Mouse (Mus musculus): ENCODE results near the gene Gm973.
"Not testable (repeated sequence)": the region's sequence is repeated elsewhere in the genome, so short reads cannot be mapped to it uniquely, and the experiment has no call there.

Gene Gm973

GRCm38 (mm10) chr1:59638371-59638770 is 122.3 kb downstream of the Gm973 start:
- DNase-seq, result no peak

DNA sequence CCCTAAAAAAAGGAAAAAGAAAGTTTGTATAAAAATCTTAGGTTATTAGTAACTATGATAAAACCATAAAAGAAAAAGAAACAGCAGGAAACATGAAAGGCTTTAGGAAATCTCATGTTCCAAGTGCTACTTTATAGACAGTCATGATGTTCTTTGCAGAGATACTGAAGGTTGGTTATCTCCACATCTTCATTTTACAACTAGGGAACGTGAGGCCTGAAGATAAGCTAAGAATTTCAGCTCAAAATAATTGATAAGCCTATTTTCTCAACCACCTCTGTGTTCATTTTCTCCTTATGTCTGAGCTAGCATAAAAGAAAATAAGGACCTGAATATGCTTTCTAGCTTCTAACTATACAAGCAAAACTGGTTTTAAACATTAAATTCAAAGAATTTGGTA is 126.4 kb downstream of the Gm973 start:
- no peak for DNase-seq

GRCm38 (mm10) chr1:59646502-59646901 is 130.4 kb downstream of the Gm973 start:
- DNase-seq, result not testable (repeated sequence)

GRCm38 (mm10) chr1:59651201-59651819 is 135.2 kb downstream of the Gm973 start:
- no peak for DNase-seq

DNA sequence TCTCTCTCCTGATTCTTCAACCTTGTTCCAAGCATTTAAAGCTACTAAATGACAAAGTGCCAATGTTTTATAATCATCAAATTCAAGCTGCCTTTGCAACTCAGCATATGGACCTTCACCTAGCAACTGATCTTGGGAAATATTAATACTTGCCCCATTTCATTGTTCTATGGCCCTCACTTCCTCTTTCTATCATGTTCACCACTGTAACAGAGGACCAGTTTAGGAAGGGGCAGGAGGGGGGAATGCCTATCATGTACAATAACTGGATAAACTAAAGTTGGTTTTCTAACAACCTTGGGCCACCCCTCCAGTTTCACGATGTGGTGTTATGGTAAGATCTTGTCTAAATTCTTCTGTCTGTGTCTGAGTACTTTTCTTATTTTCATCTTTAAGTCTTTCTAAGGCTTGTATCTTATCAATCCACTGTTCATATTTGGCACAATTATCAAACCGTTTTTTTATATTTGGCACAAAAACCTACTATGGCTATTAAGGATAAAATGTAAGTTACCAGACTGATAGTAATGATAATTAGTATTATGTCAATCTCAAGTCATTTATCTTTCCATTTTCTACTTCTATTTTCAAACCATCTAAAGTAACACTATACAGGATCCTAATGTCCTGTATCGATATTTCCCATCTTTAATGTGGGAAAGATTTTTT is 137.3 kb downstream of the Gm973 start:
- no peak for DNase-seq

GRCm38 (mm10) chr1:59656244-59657171 is 140.4 kb downstream of the Gm973 start:
- no peak for DNase-seq

DNA sequence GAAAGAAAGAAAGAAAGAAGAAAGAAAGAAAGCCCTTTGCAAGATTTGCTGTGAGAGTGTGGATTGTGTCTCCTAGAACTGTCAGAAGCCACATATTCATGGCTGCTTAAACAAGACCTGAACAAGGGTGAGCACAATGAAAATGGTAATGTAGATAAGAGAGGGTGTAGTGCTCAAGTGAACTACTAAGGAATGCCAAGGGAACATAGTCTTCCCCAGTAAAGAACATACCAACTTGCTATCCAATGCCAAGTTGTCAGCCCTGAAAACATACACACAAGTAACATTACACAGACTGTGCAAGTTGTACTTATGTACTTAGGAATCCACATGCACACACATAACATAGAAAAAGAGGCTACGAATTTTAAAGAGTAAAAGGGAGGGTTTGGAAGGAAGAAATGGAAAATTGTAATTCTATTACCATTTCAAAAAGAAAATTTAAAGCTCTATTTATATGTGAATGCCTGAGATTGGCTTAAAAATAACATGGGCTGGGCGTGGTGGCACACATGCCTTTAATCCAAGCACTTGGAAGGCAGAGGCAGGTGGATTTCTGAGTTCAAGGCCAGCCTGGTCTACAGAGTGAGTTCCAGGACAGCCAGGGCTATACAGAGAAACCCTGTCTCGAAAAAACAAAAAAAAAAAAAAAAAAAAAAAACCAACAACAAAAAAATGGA is 147.5 kb downstream of the Gm973 start:
- no peak for DNase-seq

- DNase-seq, result no peak
Measured at GRCm38 (mm10) chr1:59668871-59669270, 152.8 kb downstream of the Gm973 start.

GRCm38 (mm10) chr1:59669962-59670630 is 154.0 kb downstream of the Gm973 start:
- peak; percentile 40 for DNase-seq

DNA sequence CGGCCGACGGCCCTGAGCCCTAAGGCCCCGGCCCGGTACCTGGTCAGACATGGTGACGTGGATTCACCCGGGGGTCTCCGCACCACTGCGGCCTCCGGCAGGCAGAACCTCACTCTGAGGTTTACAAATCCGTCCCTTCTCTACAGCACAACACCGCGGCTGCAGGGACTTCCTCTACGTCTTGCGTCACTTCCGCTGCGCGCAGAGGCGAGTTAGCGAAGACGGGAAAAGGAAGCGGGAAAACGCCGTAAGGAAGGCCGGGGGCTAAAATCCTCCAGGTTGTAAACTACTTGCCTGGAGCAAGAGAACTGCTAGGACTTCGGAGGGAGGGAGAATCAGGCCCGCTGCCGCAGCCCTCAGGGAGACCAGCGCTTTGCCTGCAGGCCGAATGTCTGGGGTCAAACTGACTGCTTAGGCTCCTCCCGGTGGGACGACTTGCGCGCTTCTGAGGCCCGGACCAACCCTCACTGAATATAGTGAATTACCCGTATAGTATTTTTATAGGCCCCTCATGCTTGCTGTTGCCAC is 154.6 kb downstream of the Gm973 start, which contains the start of gene Sumo1:
Gene Sumo1 (minus strand): TSS at position 194 of the 528 bp plus-strand sequence.
- peak; percentile 76 for DNase-seq

- no peak for DNase-seq
Measured at GRCm38 (mm10) chr1:59673661-59674060, 157.6 kb downstream of the Gm973 start.

- peak; percentile 41 for DNase-seq
Measured at GRCm38 (mm10) chr1:59683926-59684818, 168.1 kb downstream of the Gm973 start.

DNA sequence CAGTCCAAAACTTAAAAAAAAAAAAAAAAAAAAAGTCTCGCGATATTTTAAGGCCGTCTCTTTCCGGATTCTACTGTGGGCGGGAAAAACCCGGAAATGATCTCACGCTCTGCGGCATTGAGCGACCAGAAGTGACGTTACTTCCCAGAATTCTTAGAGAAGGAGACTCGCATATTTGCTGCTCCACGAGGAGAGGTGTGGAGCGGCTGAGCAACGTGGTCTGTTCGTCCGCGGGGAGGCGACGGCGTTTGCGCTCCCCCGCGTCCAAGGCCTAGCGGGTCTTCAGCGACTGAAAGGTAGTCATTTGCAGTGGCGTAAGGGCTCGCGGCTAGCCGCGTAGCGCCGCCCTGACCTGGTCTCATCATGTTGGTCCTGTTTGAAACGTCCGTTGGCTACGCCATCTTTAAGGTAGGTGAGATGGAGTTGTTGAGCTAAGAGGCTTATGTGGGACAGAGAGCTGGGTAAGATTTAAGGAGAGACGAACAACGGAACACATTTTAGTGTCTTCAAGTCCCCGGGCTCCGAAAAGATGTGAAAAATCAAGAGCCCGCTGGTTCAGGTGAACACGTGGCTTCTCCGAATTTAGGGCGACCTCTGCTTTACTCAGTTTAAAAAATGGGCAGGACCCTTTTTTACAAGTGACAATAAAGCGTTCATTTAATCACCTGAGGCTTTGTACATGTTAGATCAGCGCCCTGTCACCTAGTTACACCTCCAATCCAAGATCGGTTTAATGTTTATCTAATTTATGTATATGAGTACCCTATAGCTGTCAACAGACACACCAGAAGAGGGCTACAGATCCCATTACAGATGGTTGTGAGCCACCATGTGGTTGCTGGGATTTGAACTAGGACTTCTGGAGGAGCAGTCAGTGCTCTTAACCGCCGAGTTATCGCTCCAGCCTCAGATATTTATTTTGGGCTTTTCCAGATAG is 169.0 kb downstream of the Gm973 start, which contains the start of gene Nop58:
Gene Nop58 (plus strand): TSS at position 153 of the 937 bp plus-strand sequence.
- DNase-seq, result peak; percentile 83
